Mouse (Mus musculus): ENCODE measurements around the gene Igf1r. TPM values are rescaled to one million over a fixed set of nuclear protein-coding genes. Genes with fewer than 3 reads are reported as not detected.

Igf1r gene
- total RNA-seq, 1 experiment, result 23.5 TPM

DNA sequence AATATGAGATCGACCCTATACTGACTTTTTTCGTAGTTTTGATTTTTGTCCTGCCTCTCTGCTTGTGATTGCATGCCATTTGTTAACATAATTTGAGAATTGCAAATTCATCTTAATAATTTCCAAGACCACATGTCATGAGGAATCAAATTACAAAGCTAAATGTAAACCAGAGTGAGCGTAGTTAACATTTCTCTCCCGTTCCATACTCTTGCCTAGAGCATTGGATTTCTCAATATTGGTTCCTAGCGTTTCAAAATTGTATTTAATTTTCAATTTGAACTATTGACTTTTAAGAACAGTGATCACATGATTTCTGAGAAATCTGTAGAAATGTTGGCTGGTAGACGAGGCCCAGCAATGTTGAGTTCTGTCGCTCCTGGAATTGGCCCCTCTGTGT is 30.8 kb downstream of the Igf1r start:
- no peak overlapping the region for H3K4me3 ChIP-seq (ENCODE audit: insufficient read depth in 1 of 2, low read depth in 1 of 2, low read length in 2 of 2, poor library complexity in 1 of 2, severe bottlenecking in 1 of 2)
- TF ChIP-seq CHD2 (IDR thresholded peaks at IDR 0.05; ENCODE audit: low read depth, low read length) (no peak), ZNF384 (IDR thresholded peaks at IDR 0.05; ENCODE audit: low read depth, low read length) (no peak), ZC3H11A (IDR thresholded peaks at IDR 0.05; ENCODE audit: borderline replicate concordance, low read depth, low read length) (no peak), MAFK (IDR thresholded peaks at IDR 0.05; ENCODE audit: insufficient read depth, low read depth, low read length) (no peak)
- no peaks in the 10 kb centered on the region for H3K36me3 ChIP-seq (ENCODE audit: control insufficient read depth, insufficient read depth, low read length, poor library complexity, severe bottlenecking)
- no peak overlapping the region for H3K27ac ChIP-seq (ENCODE audit: insufficient read depth, low read depth, low read length, poor library complexity, severe bottlenecking)
- in situ Hi-C loops (cut with MboI; ENCODE audit: low sequenced_read_pairs in 2 of 2, unreplicated experiment in 2 of 2), result no loop called here
- H3K9me3 ChIP-seq (ENCODE audit: control insufficient read depth, insufficient read depth, low read depth, low read length), result no peaks in the 10 kb centered on the region
- H3K4me1 ChIP-seq (ENCODE audit: control insufficient read depth in 2 of 2, insufficient read depth in 2 of 2, low read length in 2 of 2, poor library complexity in 1 of 2), result peaks cover 0 to 6% of the 10 kb centered on the region in 2 experiments; a peak in 1 of 4 replicates
- no peak overlapping the region for H3K9ac ChIP-seq (ENCODE audit: insufficient read depth, low read depth, low read length, poor library complexity, severe bottlenecking)
- no peak for DNase-seq (ENCODE audit: low read depth, low spot score)

GRCm38 (mm10) chr7:67985003-67985416 is 32.4 kb downstream of the Igf1r start:
- Histone ChIP-seq H3K9ac (ENCODE audit: insufficient read depth, low read depth, low read length, poor library complexity, severe bottlenecking) (no peak overlapping the region), H3K4me1 (ENCODE audit: control insufficient read depth in 2 of 2, insufficient read depth in 2 of 2, low read length in 2 of 2, poor library complexity in 1 of 2) (peaks cover 2 to 14% of the 10 kb centered on the region in 2 experiments; a peak in 3 of 4 replicates), H3K9me3 (ENCODE audit: control insufficient read depth, insufficient read depth, low read depth, low read length) (no peaks in the 10 kb centered on the region), H3K4me3 (ENCODE audit: insufficient read depth in 1 of 2, low read depth in 1 of 2, low read length in 2 of 2, poor library complexity in 1 of 2, severe bottlenecking in 1 of 2) (no peak overlapping the region), H3K27ac (ENCODE audit: insufficient read depth, low read depth, low read length, poor library complexity, severe bottlenecking) (no peak overlapping the region), H3K36me3 (ENCODE audit: control insufficient read depth, insufficient read depth, low read length, poor library complexity, severe bottlenecking) (no peaks in the 10 kb centered on the region)
- DNase-seq (ENCODE audit: low read depth, low spot score), result no peak
- TF ChIP-seq MAFK (IDR thresholded peaks at IDR 0.05; ENCODE audit: insufficient read depth, low read depth, low read length) (no peak), ZC3H11A (IDR thresholded peaks at IDR 0.05; ENCODE audit: borderline replicate concordance, low read depth, low read length) (no peak), CHD2 (IDR thresholded peaks at IDR 0.05; ENCODE audit: low read depth, low read length) (no peak), ZNF384 (IDR thresholded peaks at IDR 0.05; ENCODE audit: low read depth, low read length) (no peak), HCFC1 (IDR thresholded peaks at IDR 0.05; ENCODE audit: borderline replicate concordance, insufficient read depth, low read length) (no peak)
- in situ Hi-C loops (cut with MboI; ENCODE audit: low sequenced_read_pairs in 2 of 2, unreplicated experiment in 2 of 2), result no loop called here

DNA sequence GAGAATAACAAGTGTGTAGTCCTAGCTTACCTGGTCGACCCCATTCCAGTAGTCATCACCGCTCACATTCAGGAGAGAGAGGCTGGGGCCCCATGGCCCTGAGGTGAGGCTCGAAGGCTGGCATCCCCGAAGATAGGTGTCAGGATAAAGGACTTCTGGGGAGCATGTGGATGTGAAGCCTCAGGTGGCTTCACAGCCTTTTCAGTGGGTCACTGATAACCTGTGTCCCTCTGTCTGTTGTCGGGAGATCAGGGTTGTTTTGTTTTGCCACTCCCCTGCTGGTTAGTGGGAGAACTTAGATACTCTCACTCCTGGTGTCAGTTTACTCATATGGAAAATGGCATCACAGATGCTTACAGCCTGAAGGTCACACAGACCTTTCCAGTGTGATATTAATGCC is 32.9 kb downstream of the Igf1r start:
- no peak overlapping the region for H3K9ac ChIP-seq (ENCODE audit: insufficient read depth, low read depth, low read length, poor library complexity, severe bottlenecking)
- no peaks in the 10 kb centered on the region for H3K36me3 ChIP-seq (ENCODE audit: control insufficient read depth, insufficient read depth, low read length, poor library complexity, severe bottlenecking)
- in situ Hi-C loops (cut with MboI; ENCODE audit: low sequenced_read_pairs in 2 of 2, unreplicated experiment in 2 of 2), result no loop called here
- no peak overlapping the region for H3K4me3 ChIP-seq (ENCODE audit: insufficient read depth in 1 of 2, low read depth in 1 of 2, low read length in 2 of 2, poor library complexity in 1 of 2, severe bottlenecking in 1 of 2)
- no peak overlapping the region for H3K27ac ChIP-seq (ENCODE audit: insufficient read depth, low read depth, low read length, poor library complexity, severe bottlenecking)
- TF ChIP-seq ZC3H11A (IDR thresholded peaks at IDR 0.05; ENCODE audit: borderline replicate concordance, low read depth, low read length), result no peak
- TF ChIP-seq ZNF384 (IDR thresholded peaks at IDR 0.05; ENCODE audit: low read depth, low read length), result no peak
- no peak for TF ChIP-seq CHD2 (IDR thresholded peaks at IDR 0.05; ENCODE audit: low read depth, low read length)
- no peak for TF ChIP-seq MAFK (IDR thresholded peaks at IDR 0.05; ENCODE audit: insufficient read depth, low read depth, low read length)
- TF ChIP-seq HCFC1 (IDR thresholded peaks at IDR 0.05; ENCODE audit: borderline replicate concordance, insufficient read depth, low read length), result no peak
- H3K4me1 ChIP-seq (ENCODE audit: control insufficient read depth in 2 of 2, insufficient read depth in 2 of 2, low read length in 2 of 2, poor library complexity in 1 of 2), result peaks cover 2 to 14% of the 10 kb centered on the region in 2 experiments; a peak in 3 of 4 replicates
- no peak for DNase-seq (ENCODE audit: low read depth, low spot score)
- no peaks in the 10 kb centered on the region for H3K9me3 ChIP-seq (ENCODE audit: control insufficient read depth, insufficient read depth, low read depth, low read length)

- no peak for TF ChIP-seq HCFC1 (IDR thresholded peaks at IDR 0.05; ENCODE audit: borderline replicate concordance, insufficient read depth, low read length)
- no peak for TF ChIP-seq MAFK (IDR thresholded peaks at IDR 0.05; ENCODE audit: insufficient read depth, low read depth, low read length)
- no peak for TF ChIP-seq ZC3H11A (IDR thresholded peaks at IDR 0.05; ENCODE audit: borderline replicate concordance, low read depth, low read length)
- no peak for TF ChIP-seq ZNF384 (IDR thresholded peaks at IDR 0.05; ENCODE audit: low read depth, low read length)
- Histone ChIP-seq H3K9ac (ENCODE audit: insufficient read depth, low read depth, low read length, poor library complexity, severe bottlenecking) (no peak overlapping the region), H3K4me1 (ENCODE audit: control insufficient read depth in 2 of 2, insufficient read depth in 2 of 2, low read length in 2 of 2, poor library complexity in 1 of 2) (peaks cover 2 to 14% of the 10 kb centered on the region in 2 experiments; a peak in 3 of 4 replicates), H3K36me3 (ENCODE audit: control insufficient read depth, insufficient read depth, low read length, poor library complexity, severe bottlenecking) (no peaks in the 10 kb centered on the region), H3K27ac (ENCODE audit: insufficient read depth, low read depth, low read length, poor library complexity, severe bottlenecking) (no peak overlapping the region), H3K9me3 (ENCODE audit: control insufficient read depth, insufficient read depth, low read depth, low read length) (no peaks in the 10 kb centered on the region), H3K4me3 (ENCODE audit: insufficient read depth in 1 of 2, low read depth in 1 of 2, low read length in 2 of 2, poor library complexity in 1 of 2, severe bottlenecking in 1 of 2) (no peak overlapping the region)
- in situ Hi-C loops (cut with MboI; ENCODE audit: low sequenced_read_pairs in 2 of 2, unreplicated experiment in 2 of 2), result no loop called here
- no peak for DNase-seq (ENCODE audit: low read depth, low spot score)
Measured at GRCm38 (mm10) chr7:67986277-67986676, 33.6 kb downstream of the Igf1r start.

- Histone ChIP-seq H3K9me3 (ENCODE audit: control insufficient read depth, insufficient read depth, low read depth, low read length) (no peaks in the 10 kb centered on the region), H3K36me3 (ENCODE audit: control insufficient read depth, insufficient read depth, low read length, poor library complexity, severe bottlenecking) (no peaks in the 10 kb centered on the region), H3K27ac (ENCODE audit: insufficient read depth, low read depth, low read length, poor library complexity, severe bottlenecking) (no peak overlapping the region), H3K4me1 (ENCODE audit: control insufficient read depth in 2 of 2, insufficient read depth in 2 of 2, low read length in 2 of 2, poor library complexity in 1 of 2) (peaks cover 2 to 14% of the 10 kb centered on the region in 2 experiments; a peak in 3 of 4 replicates), H3K4me3 (ENCODE audit: insufficient read depth in 1 of 2, low read depth in 1 of 2, low read length in 2 of 2, poor library complexity in 1 of 2, severe bottlenecking in 1 of 2) (no peak overlapping the region), H3K9ac (ENCODE audit: insufficient read depth, low read depth, low read length, poor library complexity, severe bottlenecking) (no peak overlapping the region)
- in situ Hi-C loops (cut with MboI; ENCODE audit: low sequenced_read_pairs in 2 of 2, unreplicated experiment in 2 of 2), result no loop called here
- no peak for TF ChIP-seq MAFK (IDR thresholded peaks at IDR 0.05; ENCODE audit: insufficient read depth, low read depth, low read length)
- TF ChIP-seq HCFC1 (IDR thresholded peaks at IDR 0.05; ENCODE audit: borderline replicate concordance, insufficient read depth, low read length), result no peak
- TF ChIP-seq CHD2 (IDR thresholded peaks at IDR 0.05; ENCODE audit: low read depth, low read length), result no peak
- no peak for TF ChIP-seq ZNF384 (IDR thresholded peaks at IDR 0.05; ENCODE audit: low read depth, low read length)
- no peak for DNase-seq (ENCODE audit: low read depth, low spot score)
Measured at GRCm38 (mm10) chr7:67986816-67987215, 34.2 kb downstream of the Igf1r start.
